Mouse (Mus musculus): ENCODE results near the gene C2cd4c.

GRCm38 (mm10) chr10:79594111-79594510, 19.7 kb downstream of the C2cd4c start:
- TF ChIP-seq CTCF (IDR thresholded peaks at IDR 0.05; ENCODE audit: low read depth, low read length), result no peak
- TF ChIP-seq POLR2A (IDR thresholded peaks at IDR 0.05; ENCODE audit: insufficient read depth, low read length), result no peak
- TF ChIP-seq EP300 (IDR thresholded peaks at IDR 0.05; ENCODE audit: insufficient read depth, low read depth, low read length), result no peak
